Mouse (Mus musculus) spleen, adult 2 months (tissue): ENCODE measurements around the gene Map3k3.

Experiments used
- CTCF ChIP-seq: fragments of 200-500 bp; IDR thresholded peaks from 2 replicates; pipeline ENCODE4 v1.5.1; 2011; ENCODE audit warnings: mild to moderate bottlenecking, inconsistent platforms; ENCODE audit not compliant: insufficient read depth, insufficient read length, insufficient replicate concordance; ENCODE audit errors: extremely low read depth
- POLR2A ChIP-seq: fragments of 200-500 bp; IDR thresholded peaks from 2 replicates; pipeline ENCODE4 v1.6.1; 2011; ENCODE audit warnings: low read depth, low read length, inconsistent platforms

DNA sequence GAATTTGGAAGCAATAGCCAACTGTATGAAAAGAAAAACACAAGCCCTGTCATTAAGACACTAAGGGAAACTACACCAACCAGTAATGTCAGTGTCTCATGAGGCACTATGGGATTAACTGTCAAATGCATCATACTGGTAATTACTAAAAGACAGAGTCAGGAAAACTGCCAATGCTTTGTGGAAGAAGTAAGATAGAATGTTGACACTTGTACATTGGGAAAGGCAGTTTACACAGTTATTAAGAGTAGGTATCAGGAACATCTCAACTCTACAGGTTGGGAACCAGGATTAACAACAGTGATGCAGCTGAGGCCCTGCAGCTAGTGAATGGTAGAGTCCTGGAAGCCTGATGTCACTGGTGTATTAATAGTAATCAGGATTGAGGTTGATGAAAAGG is 40.1 kb upstream of the Map3k3 start:
- TF ChIP-seq POLR2A (no peak), CTCF (no peak)
